Mouse (Mus musculus): ENCODE data around the gene Lipe.

The Lipe gene

GRCm38 (mm10) chr7:25363151-25363550 is 35.4 kb downstream of the Lipe start:
- DNase-seq (ENCODE audit: low spot score), result no peak

DNA sequence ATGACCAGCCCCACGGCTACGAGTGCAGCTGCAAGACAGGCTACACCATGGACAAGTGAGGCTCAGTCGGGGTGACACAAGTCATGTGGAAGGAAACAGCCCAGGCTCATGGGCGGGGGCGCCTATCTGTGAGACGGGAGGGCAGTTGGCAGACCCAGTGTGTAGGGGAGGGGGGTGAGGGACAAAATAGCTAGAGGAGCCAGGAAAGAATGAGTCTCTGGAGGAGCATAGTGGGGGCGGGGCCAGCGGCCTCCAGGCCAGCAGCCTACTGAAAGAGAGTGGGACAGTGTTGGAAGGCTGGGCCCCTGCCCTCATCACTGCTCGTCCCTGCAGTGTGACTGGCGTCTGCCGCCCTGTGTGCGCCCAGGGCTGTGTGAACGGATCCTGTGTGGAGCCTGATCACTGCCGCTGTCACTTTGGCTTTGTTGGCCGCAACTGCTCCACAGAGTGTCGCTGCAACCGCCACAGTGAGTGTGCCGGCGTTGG is 39.7 kb downstream of the Lipe start:
- no peak for DNase-seq (ENCODE audit: low spot score)

DNA sequence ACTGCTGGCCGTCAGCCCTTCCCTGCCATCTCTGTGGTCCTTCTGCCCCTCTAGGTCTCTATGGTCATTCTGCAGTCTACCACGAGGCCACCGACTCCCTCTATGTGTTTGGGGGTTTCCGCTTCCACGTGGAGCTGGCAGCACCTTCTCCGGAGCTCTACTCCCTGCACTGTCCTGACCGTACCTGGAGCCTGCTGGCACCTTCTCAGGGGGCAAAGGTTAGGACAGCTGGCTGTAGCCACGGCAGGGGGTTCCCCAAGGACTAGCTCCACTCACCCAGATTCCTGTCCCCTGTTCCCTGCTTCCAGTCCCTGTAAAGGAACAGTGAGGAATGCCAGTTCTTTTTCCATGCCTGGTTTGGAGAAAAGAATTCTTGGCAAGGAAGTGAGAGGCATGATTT is 49.6 kb downstream of the Lipe start:
- no peak for DNase-seq (ENCODE audit: low spot score)

- DNase-seq (ENCODE audit: low spot score), result no peak
These were observed 57.3 kb downstream of the Lipe start for GRCm38 (mm10) chr7:25341000-25341784.

DNA sequence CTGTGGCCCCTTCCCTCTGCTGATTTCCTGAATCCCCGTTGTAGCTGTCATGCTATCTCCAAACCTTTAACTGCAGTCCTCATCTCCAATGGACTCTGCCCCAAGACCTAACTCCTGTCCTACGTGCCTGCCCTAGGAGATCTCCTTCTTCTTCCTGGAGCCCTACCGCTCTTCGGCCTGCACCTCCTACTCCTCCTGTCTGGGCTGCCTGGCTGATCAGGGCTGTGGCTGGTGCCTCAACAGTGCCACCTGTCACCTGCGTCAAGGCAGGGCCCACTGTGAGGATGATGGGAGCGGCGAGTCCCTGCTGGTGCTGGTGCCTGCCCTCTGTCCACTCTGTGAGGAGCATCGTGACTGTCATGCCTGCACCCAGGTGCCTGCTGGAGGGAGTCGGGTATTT is 59.2 kb downstream of the Lipe start:
- DNase-seq (ENCODE audit: low spot score), result no peak

GRCm38 (mm10) chr7:25334472-25334871 is 64.0 kb downstream of the Lipe start:
- peak; percentile 64 for DNase-seq (ENCODE audit: low spot score)

DNA sequence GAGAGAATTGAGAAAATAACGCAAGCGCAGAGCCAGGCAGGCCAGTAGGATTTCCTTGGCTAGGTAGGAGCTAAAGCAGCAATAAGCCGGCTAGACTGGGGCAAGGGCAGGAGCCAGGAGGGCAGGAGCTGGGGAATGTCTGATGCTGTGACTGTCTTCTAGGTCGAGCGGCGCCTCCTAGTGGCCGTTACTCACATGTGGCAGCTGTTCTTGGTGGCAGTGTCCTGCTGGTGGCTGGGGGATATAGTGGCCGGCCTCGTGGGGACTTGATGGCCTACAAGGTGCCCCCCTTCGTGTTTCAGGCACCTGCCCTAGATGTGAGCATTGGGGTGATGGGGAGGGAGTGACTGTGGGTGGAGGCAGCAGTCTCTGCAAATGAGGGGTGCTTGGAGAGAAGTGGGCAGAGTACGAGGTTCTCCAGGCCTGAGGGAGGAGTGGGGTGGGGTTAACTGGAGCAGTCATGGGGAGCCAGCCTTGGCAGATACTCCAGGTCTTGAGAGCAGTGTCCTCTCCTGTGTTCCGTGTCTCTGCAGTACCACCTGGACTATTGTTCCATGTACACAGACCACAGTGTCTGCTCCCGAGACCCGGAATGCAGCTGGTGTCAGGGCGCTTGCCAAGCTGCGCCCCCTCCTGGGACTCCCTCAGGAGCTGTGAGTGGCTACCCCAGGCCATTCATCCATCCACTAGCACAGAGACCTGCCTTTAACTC is 64.8 kb downstream of the Lipe start:
- DNase-seq (ENCODE audit: low spot score), result peak; percentile 76

Measured in MN1 (cell line).